Mouse (Mus musculus) bone marrow, adult 2 months (tissue): Measurements from ENCODE around the gene Agbl5.

Experiments
- CTCF ChIP-seq: fragments of 200-500 bp; IDR thresholded peaks from 2 replicates; pipeline ENCODE4 v1.5.1; 2011; ENCODE audit warnings: low read length, control low read depth; ENCODE audit not compliant: control insufficient read depth, insufficient read depth
- POLR2A ChIP-seq: fragments of 200-500 bp; IDR thresholded peaks from 2 replicates; pipeline ENCODE4 v1.6.1; 2011; ENCODE audit warnings: low read depth, mild to moderate bottlenecking, control low read depth, low read length, borderline replicate concordance; ENCODE audit not compliant: control insufficient read depth

- TF ChIP-seq CTCF, result 0 out of 2 replicates have a peak, but pooled peaks have one; percentile 6
- no peak for TF ChIP-seq POLR2A
Observed at GRCm38 (mm10) chr5:30920621-30921020, 32.1 kb downstream of the Agbl5 start.
